Mouse (Mus musculus) central nervous system, embryonic 18 days (tissue): Measurements from ENCODE around the gene Tcta. TPM values are rescaled to one million over a fixed set of nuclear protein-coding genes. Genes with fewer than 3 reads are reported as not detected.

ENCODE experiments used
- polyA plus RNA-seq: library from polyadenylated mRNA; depleted of rRNA; stranded (reverse); fragments of >200 nt; gene quantifications from 2 replicates; pipeline ENCODE4 v1.2.3, GENCODE M21; 2012; rRNA removed

Tcta gene
- 34.3 and 38.3 TPM in 2 replicates for polyA plus RNA-seq

GRCm38 (mm10) chr9:108305629-108306520 is at the start of gene Tcta, which contains the start of gene Rhoa:
Tcta (minus strand) TSS chr9:108306160.
Rhoa (plus strand) TSS chr9:108306129.

GRCm38 (mm10) chr9:108347540-108348289 is 41.8 kb upstream of the Tcta start, which contains the start of gene Usp4:
Usp4 (plus strand) TSS chr9:108347853.

GRCm38 (mm10) chr9:108338886-108339781 is 33.2 kb upstream of the Tcta start, which contains the start of gene Gpx1:
Gpx1 (plus strand) TSS chr9:108338903.

GRCm38 (mm10) chr9:108296453-108297355 is 9.3 kb downstream of the Tcta start, which contains the start of gene Amt:
Amt (plus strand) TSS chr9:108296853.

GRCm38 (mm10) chr9:108290016-108290750 is 15.8 kb downstream of the Tcta start, which contains the start of gene Nicn1:
Nicn1 (plus strand) TSS chr9:108290429.

GRCm38 (mm10) chr9:108263690-108264190 is 42.2 kb downstream of the Tcta start, which contains the start of gene Dag1:
Dag1 (minus strand) TSS chr9:108263958.

Other genes with a start within 250 kb of the Tcta start
- gene Mst1, start 225.7 kb downstream of the Tcta start, polyA plus RNA-seq: 0.08 TPM in 1 of 2 replicates, not detected in the other
- gene Rnf123, start 222.8 kb downstream of the Tcta start, polyA plus RNA-seq: 69.5 and 73.6 TPM in 2 replicates
- gene Apeh, start 211.6 kb downstream of the Tcta start, polyA plus RNA-seq: 47.2 and 50.7 TPM in 2 replicates
- gene Bsn, start 115.8 kb downstream of the Tcta start, polyA plus RNA-seq: 20.1 and 25.7 TPM in 2 replicates
- gene Dag1, start 42.2 kb downstream of the Tcta start, polyA plus RNA-seq: 33.7 and 34.6 TPM in 2 replicates
- gene Nicn1, start 15.7 kb downstream of the Tcta start, polyA plus RNA-seq: 104 and 128 TPM in 2 replicates
- gene Amt, start 9.3 kb downstream of the Tcta start, polyA plus RNA-seq: 62.3 and 64.8 TPM in 2 replicates
- gene Rhoa, start within 50 bp of the Tcta start, polyA plus RNA-seq: 143 and 147 TPM in 2 replicates
- gene Gpx1, start 32.7 kb upstream of the Tcta start, polyA plus RNA-seq: 311 and 335 TPM in 2 replicates
- gene Usp4, start 41.7 kb upstream of the Tcta start, polyA plus RNA-seq: 124 and 135 TPM in 2 replicates
- gene 1700102P08Rik, start 86.6 kb upstream of the Tcta start, polyA plus RNA-seq: 3.3 and 3.5 TPM in 2 replicates
- gene Ccdc36, start 122.3 kb upstream of the Tcta start, polyA plus RNA-seq: 2.2 and 2.7 TPM in 2 replicates
- not detected in 2 replicates for gene BC048562, start 130.3 kb upstream of the Tcta start, polyA plus RNA-seq
- gene Ccdc71, start 154.4 kb upstream of the Tcta start, polyA plus RNA-seq: 32.4 and 35.2 TPM in 2 replicates
- gene Klhdc8b, start 155.4 kb upstream of the Tcta start, polyA plus RNA-seq: 67.4 and 67.8 TPM in 2 replicates
- 25.1 and 35.7 TPM in 2 replicates for gene Lamb2, start 173.6 kb upstream of the Tcta start, polyA plus RNA-seq
- gene Usp19, start 184.4 kb upstream of the Tcta start, polyA plus RNA-seq: 131 and 138 TPM in 2 replicates
- 120 and 140 TPM in 2 replicates for gene Qars, start 201.5 kb upstream of the Tcta start, polyA plus RNA-seq
- 135 and 137 TPM in 2 replicates for gene Qrich1, start 210.6 kb upstream of the Tcta start, polyA plus RNA-seq